Mouse (Mus musculus): ENCODE results near the gene Ncapd3. TPM values are rescaled to one million over a fixed set of nuclear protein-coding genes. Genes with fewer than 3 reads are reported as not detected.

Ncapd3 gene
- polyA plus RNA-seq, 2 experiments = 33.7 to 40.1 TPM

DNA sequence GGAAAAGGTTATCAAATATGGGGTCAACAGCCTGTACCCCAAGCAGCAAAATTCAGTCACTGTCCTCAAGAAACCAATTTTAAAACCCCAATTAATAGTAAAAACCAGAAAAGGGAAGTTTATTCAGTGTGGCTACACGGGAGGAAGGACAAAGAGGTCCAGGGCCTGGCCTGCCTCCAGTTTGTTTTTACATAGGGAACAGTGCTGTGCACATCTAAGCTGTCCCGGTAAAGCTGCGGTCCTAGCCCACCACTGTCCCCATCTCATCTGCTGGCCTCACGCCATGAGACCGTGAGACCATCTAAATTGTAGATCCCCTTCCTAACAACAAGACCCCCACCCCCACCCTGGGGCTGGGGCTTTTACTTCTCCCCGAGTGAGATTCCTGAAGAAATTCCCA lies 95.5 kb downstream of the Ncapd3 start:
- no peaks in the 10 kb centered on the region for H3K36me3 ChIP-seq (replicated peaks; ENCODE audit: control insufficient read depth, insufficient read depth, low read depth)
- H3K4me1 ChIP-seq (replicated peaks; ENCODE audit: control insufficient read depth in 2 of 2, insufficient read depth in 2 of 2, low read length in 1 of 2) = no peaks in the 10 kb centered on the region
- no peaks in the 10 kb centered on the region for H3K27me3 ChIP-seq (ENCODE audit: control insufficient read depth, insufficient read depth, low read length)
- H3K9ac ChIP-seq (replicated peaks) = no peak overlapping the region
- DNase-seq (ENCODE audit: low read depth in 3 of 3, low spot score in 3 of 3) (no peak), ATAC-seq (ENCODE audit: insufficient read depth) (no peak)
- no peak for TF ChIP-seq EP300 (IDR thresholded peaks at IDR 0.05; ENCODE audit: low read depth)
- no peak for TF ChIP-seq CTCF (IDR thresholded peaks at IDR 0.05; ENCODE audit: low read depth)
- no peak overlapping the region for H3K4me3 ChIP-seq (ENCODE audit: insufficient read depth in 1 of 2, low read depth in 2 of 2, low read length in 2 of 2)
- no peak overlapping the region for H3K4me2 ChIP-seq (ENCODE audit: low read depth)
- 29% methylated on average over 6 of the region's 6 CpGs for WGBS (ENCODE audit: insufficient replicate concordance)
- no peak overlapping the region for H3K27ac ChIP-seq
- no peaks in the 10 kb centered on the region for H3K9me3 ChIP-seq (ENCODE audit: control insufficient read depth, low read length)

DNA sequence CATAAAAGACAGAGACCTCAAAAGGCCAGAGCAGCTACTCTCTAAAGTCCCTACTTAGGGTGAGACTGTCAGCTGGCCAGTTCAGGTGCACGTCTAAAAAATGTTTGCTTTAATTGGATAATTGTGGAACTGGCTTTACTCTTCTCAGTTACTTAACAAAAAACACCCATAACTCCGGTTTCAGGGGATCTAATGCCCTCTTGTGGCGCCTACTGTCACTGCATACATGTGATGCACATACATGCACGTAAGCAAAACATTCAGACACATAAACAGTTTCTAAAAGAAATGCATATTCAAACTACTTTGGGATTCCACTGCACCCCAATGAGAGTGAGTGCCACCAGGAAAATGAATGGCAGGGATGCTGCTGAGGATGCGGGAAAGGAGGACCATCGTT lies 96.6 kb downstream of the Ncapd3 start:
- no peak overlapping the region for H3K4me3 ChIP-seq (ENCODE audit: insufficient read depth in 1 of 2, low read depth in 2 of 2, low read length in 2 of 2)
- ATAC-seq (ENCODE audit: insufficient read depth) (no peak), DNase-seq (ENCODE audit: low read depth in 3 of 3, low spot score in 3 of 3) (no peak)
- no peak overlapping the region for H3K4me2 ChIP-seq (ENCODE audit: low read depth)
- H3K9me3 ChIP-seq (ENCODE audit: control insufficient read depth, low read length) = no peaks in the 10 kb centered on the region
- WGBS (ENCODE audit: insufficient replicate concordance) = 73% methylated on average over 6 of the region's 6 CpGs
- no peak overlapping the region for H3K27ac ChIP-seq
- no peak overlapping the region for H3K9ac ChIP-seq (replicated peaks)
- TF ChIP-seq EP300 (IDR thresholded peaks at IDR 0.05; ENCODE audit: low read depth) = no peak
- TF ChIP-seq CTCF (IDR thresholded peaks at IDR 0.05; ENCODE audit: low read depth) = 0 out of 2 replicates have a peak, but pooled peaks have one; percentile 13
- H3K27me3 ChIP-seq (ENCODE audit: control insufficient read depth, insufficient read depth, low read length) = no peaks in the 10 kb centered on the region
- H3K4me1 ChIP-seq (replicated peaks; ENCODE audit: control insufficient read depth in 2 of 2, insufficient read depth in 2 of 2, low read length in 1 of 2) = no peaks in the 10 kb centered on the region
- H3K36me3 ChIP-seq (replicated peaks; ENCODE audit: control insufficient read depth, insufficient read depth, low read depth) = no peaks in the 10 kb centered on the region

DNA sequence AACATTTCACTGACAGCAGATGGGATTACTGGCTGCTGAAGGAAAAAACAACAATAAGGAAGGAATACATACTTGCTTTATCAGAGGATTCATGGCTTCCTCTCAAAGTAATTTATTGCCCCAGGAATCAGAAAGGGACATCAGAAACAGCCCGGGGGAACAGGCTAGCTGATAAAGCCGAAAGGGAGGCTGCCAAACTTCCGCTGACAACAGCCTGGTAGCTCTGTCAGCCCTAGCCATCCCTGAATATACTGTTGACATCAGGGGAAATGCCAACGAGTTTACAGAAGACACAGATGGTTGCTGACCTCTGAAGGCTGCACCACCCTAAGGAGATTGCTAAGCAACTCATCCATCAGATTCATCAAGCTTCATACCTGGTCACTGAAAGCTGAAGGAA lies 98.7 kb downstream of the Ncapd3 start:
- Histone ChIP-seq H3K27me3 (ENCODE audit: control insufficient read depth, insufficient read depth, low read length) (no peaks in the 10 kb centered on the region), H3K4me1 (replicated peaks; ENCODE audit: control insufficient read depth in 2 of 2, insufficient read depth in 2 of 2, low read length in 1 of 2) (no peaks in the 10 kb centered on the region), H3K9me3 (ENCODE audit: control insufficient read depth, low read length) (no peaks in the 10 kb centered on the region), H3K36me3 (replicated peaks; ENCODE audit: control insufficient read depth, insufficient read depth, low read depth) (no peaks in the 10 kb centered on the region), H3K4me2 (ENCODE audit: low read depth) (no peak overlapping the region), H3K27ac (no peak overlapping the region), H3K4me3 (ENCODE audit: insufficient read depth in 1 of 2, low read depth in 2 of 2, low read length in 2 of 2) (no peak overlapping the region), H3K9ac (replicated peaks) (no peak overlapping the region)
- WGBS (ENCODE audit: insufficient replicate concordance) = 13% methylated on average over 4 of the region's 4 CpGs
- TF ChIP-seq EP300 (IDR thresholded peaks at IDR 0.05; ENCODE audit: low read depth) (no peak), CTCF (IDR thresholded peaks at IDR 0.05; ENCODE audit: low read depth) (no peak)
- DNase-seq (ENCODE audit: low read depth in 3 of 3, low spot score in 3 of 3) = no peak
- no peak for ATAC-seq (ENCODE audit: insufficient read depth)

DNA sequence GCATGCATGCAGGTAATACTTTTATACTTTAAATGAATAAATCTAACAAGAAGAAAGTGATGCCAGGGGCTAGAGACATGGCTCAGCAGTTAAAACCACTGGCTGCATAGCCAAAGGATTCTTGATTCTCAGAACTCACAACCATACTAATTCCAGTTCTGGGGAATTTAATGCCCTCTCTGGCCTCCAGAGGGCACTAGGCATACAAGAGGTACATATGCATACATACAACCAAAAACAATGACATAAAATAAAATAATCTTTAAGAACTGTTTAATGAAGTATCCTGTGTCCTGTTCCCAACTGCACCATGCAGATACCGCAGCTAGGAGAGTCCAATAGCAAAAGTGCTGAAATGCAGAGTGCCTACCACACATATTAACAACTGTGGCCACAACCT lies 104.4 kb downstream of the Ncapd3 start:
- 48% methylated on average over 1 of the region's 1 CpGs for WGBS (ENCODE audit: insufficient replicate concordance)
- H3K9me3 ChIP-seq (ENCODE audit: control insufficient read depth, low read length) = no peaks in the 10 kb centered on the region
- peak; percentile 47; the same call in 1 of the 2 replicates for TF ChIP-seq CTCF (IDR thresholded peaks at IDR 0.05; ENCODE audit: low read depth)
- TF ChIP-seq EP300 (IDR thresholded peaks at IDR 0.05; ENCODE audit: low read depth) = no peak
- no peaks in the 10 kb centered on the region for H3K36me3 ChIP-seq (replicated peaks; ENCODE audit: control insufficient read depth, insufficient read depth, low read depth)
- H3K27me3 ChIP-seq (ENCODE audit: control insufficient read depth, insufficient read depth, low read length) = no peaks in the 10 kb centered on the region
- ATAC-seq (ENCODE audit: insufficient read depth) (no peak), DNase-seq (ENCODE audit: low read depth in 3 of 3, low spot score in 3 of 3) (no peak)
- no peak overlapping the region for H3K27ac ChIP-seq
- no peak overlapping the region for H3K4me3 ChIP-seq (ENCODE audit: insufficient read depth in 1 of 2, low read depth in 2 of 2, low read length in 2 of 2)
- H3K9ac ChIP-seq (replicated peaks) = no peak overlapping the region
- H3K4me1 ChIP-seq (replicated peaks; ENCODE audit: control insufficient read depth in 2 of 2, insufficient read depth in 2 of 2, low read length in 1 of 2) = no peaks in the 10 kb centered on the region
- H3K4me2 ChIP-seq (ENCODE audit: low read depth) = no peak overlapping the region

DNA sequence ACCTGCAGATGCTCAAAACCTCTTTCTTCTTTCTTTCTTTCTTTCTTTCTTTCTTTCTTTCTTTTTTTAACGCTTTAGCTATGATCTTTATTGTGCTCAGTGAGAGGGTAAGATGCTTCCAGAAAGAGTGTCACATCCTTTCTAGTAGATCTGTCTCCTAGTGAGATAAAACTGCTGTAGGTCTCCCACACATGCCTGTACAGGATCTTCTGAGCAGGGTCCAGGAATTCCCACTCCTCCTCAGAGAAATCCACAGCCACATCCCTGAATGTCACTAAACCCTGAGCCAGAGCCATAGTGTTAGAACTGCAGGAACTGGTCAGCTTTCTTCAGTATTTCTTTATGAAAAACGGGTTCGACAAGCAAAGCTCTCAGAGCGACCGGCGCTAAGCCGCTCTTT lies 105.4 kb downstream of the Ncapd3 start:
- WGBS (ENCODE audit: insufficient replicate concordance) = 82% methylated on average over 7 of the region's 7 CpGs
- H3K36me3 ChIP-seq (replicated peaks; ENCODE audit: control insufficient read depth, insufficient read depth, low read depth) = no peaks in the 10 kb centered on the region
- no peaks in the 10 kb centered on the region for H3K9me3 ChIP-seq (ENCODE audit: control insufficient read depth, low read length)
- H3K4me3 ChIP-seq (ENCODE audit: insufficient read depth in 1 of 2, low read depth in 2 of 2, low read length in 2 of 2) = no peak overlapping the region
- TF ChIP-seq CTCF (IDR thresholded peaks at IDR 0.05; ENCODE audit: low read depth) (no peak), EP300 (IDR thresholded peaks at IDR 0.05; ENCODE audit: low read depth) (no peak)
- no peak for DNase-seq (ENCODE audit: low read depth in 3 of 3, low spot score in 3 of 3)
- H3K27me3 ChIP-seq (ENCODE audit: control insufficient read depth, insufficient read depth, low read length) = no peaks in the 10 kb centered on the region
- H3K4me2 ChIP-seq (ENCODE audit: low read depth) = no peak overlapping the region
- no peak overlapping the region for H3K27ac ChIP-seq
- H3K4me1 ChIP-seq (replicated peaks; ENCODE audit: control insufficient read depth in 2 of 2, insufficient read depth in 2 of 2, low read length in 1 of 2) = no peaks in the 10 kb centered on the region
- H3K9ac ChIP-seq (replicated peaks) = no peak overlapping the region
- ATAC-seq (ENCODE audit: insufficient read depth) = no peak

Measured in liver, embryonic 14.5 days (tissue).